Mouse (Mus musculus): Measurements from ENCODE around the gene Osbpl11. TPM values are rescaled to one million over a fixed set of nuclear protein-coding genes. Genes with fewer than 3 reads are reported as not detected.
A peak's percentile ranks its signal among the peaks of the same experiment; 100 is the strongest.
"Not testable (repeated sequence)": the region's sequence is repeated elsewhere in the genome, so short reads cannot be mapped to it uniquely, and the experiment has no call there.

Gene Osbpl11
- polyA plus RNA-seq, 1 experiment, result 10.8 TPM

DNA sequence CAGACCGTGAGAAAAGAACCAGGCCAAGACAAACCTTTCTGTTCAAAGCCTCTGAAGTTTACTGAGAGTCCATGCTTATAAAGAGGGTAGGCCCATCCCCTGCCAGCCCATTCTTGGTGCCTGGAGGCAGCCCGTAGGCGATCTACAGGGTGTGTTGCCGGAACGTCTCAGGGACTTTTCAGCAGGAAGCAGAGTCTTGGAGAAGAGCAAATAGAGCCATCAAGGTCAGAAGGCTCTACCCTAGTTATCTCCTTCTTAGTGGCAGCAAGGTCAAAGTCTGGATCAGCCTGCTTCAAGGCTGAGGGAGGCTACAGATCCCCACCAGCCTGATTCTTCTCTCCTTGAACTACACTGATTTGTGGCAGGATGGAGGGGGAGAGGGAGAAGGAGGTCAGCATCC is 8.0 kb upstream of the Osbpl11 start:
- DNase-seq (ENCODE audit: extremely low spot score in 1 of 2, low spot score in 1 of 2), result not testable (repeated sequence)

DNA sequence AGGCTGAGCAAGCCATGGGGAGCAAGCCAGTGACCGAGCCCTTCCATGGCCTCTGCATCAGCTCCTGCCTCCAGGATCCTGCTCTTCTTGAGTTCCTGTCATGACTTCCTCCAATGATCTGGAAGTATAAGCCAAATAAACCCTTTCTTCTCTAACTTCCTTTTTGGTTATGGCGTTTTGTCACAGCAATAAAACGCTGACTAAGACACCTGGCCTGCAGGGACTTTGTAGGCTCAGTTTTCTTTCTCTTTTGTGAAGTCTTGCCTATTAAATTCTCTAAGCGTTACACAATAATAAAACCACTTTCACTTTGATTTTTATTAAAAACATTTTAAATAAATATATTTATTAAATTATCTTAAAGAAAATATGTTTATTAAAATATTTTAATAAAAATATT is 7.1 kb upstream of the Osbpl11 start:
- DNase-seq (ENCODE audit: extremely low spot score in 1 of 2, low spot score in 1 of 2), result no peak

DNA sequence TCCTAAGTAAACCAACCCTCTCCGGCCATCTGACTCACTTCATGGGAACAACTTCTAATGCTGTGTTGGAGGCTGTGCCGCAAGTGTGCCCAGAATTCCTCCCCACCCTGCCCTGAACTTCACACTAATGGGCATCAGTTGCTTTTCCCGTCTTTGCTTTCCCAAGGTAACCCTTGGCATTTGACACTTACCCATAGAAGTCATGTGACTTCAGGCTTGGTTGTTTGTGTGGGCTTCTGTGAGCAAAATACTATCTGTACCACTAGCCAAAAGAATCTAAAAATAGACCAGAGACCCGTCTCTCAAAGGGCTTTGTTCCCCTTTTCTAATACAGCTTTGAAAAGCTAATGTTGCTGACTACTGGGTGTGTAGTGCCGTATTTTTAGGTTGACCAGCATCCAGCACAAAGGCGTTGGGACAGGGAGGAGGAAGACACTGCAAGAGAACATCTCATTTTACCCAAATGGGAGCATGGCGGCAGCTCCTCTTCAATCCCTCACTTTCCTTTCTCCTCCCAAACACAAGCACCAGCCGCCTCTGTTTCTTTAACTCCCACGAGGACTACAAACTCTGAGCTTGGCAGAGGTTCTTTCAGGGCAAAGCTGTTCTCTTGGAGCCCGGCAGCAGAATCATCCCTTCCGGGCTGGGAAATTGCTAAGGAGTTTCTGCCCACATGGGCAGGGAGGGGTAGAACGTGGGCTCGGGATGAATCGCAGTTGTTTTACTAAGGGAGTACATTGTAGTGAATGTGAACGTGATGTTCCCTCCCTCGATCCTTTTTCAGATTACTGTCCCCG is 6.4 kb upstream of the Osbpl11 start:
- peak; percentile 44 to 81 for DNase-seq (ENCODE audit: extremely low spot score in 1 of 2, low spot score in 1 of 2)

DNA sequence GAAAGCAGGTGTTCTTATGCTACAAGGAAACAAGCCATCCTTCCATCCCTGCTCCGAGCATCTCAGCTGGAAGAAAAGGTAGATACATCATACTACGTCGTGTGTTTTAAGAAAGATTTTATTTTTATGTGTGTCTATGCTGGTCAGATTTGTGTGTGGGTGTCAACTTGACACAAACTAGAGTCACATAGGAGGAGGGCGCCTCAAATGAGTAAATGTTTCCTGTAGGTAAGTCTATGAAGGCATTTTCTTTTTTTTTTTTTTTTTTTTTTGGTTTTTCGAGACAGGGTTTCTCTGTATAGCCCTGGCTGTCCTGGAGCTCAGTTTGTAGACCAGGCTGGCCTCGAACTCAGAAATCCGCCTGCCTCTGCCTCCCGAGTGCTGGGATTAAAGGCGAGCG is 5.6 kb upstream of the Osbpl11 start:
- not testable (repeated sequence) for DNase-seq (ENCODE audit: extremely low spot score in 1 of 2, low spot score in 1 of 2)

DNA sequence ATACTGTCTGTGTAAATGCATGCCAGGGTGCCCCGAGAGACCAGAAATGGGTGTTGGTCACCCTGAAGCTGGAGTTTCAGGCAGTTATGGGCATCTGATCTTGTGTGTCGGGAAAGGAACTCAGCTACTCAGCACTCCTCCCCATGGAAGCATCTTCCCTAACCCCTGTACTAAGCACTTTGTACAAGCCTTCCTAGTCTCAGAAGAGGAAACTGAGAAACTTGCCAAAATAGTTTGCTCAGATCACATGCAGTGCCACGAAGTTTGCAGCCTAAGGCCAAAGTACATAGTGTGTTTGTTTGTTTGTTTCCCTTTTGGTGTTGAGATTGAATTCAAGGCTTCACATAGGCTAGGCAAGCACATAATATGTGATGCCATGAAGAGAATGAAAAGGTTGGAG is 5.0 kb upstream of the Osbpl11 start:
- no peak for DNase-seq (ENCODE audit: extremely low spot score in 1 of 2, low spot score in 1 of 2)

DNA sequence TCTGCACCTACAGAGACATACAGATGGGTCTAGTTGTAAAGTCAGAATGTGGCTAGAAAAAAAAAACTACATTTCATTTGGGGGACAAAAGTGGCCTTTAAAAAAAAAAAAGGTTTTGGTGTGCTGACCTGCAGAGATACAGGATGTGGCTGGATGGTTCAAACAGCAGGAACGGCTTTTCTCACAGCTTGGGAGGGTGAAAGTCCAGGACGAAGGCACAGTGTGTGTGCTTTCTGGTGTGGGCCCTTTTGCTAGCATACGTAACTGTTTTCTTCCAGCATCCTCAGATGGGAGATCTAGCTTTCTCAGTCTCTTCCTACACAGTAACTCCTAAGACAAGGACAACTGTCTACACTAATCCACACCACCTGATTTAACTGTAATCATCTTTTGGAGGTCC is 4.1 kb upstream of the Osbpl11 start:
- no peak for DNase-seq (ENCODE audit: extremely low spot score in 1 of 2, low spot score in 1 of 2)

DNA sequence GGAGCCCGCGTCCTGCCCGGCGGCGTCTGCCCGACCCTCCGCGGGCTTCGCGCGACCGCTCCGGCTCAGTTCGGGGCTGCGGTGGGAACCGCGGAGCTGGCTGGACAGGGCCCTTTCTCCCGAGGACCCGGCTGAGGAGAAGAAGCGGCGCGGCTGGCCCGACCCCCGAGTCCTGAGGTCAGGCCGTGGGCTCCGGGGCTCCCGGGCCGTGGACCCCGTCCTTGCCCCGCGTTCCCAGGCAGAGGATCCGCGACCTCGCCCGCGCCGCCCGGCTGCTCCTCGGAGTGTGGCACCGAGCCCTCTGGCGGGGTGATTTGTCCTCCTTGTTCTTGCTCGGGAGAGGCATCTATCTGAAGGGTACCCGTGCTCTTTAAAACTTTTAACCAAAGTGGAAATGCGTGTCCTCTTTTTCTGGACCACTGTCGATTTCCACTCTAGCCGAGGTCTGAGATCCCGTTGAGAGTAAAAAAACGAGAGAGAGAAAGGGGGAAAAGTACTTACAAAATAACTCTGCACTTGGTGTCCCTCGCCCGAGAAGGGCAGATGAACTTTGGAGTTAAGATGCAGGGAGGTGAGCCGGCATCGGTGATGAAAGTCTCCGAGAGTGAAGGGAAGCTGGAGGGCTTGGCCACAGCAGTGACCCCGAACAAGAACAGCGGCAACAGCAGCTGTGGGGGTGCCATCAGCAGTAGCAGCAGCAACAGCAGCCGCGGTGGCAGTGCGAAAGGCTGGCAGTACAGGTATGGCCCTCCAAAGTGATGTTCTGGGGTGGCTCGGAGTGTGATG is 583 bp downstream of the Osbpl11 start:
- DNase-seq (ENCODE audit: extremely low spot score in 1 of 2, low spot score in 1 of 2), result peak in 1 of 2 experiments; percentile 28

DNA sequence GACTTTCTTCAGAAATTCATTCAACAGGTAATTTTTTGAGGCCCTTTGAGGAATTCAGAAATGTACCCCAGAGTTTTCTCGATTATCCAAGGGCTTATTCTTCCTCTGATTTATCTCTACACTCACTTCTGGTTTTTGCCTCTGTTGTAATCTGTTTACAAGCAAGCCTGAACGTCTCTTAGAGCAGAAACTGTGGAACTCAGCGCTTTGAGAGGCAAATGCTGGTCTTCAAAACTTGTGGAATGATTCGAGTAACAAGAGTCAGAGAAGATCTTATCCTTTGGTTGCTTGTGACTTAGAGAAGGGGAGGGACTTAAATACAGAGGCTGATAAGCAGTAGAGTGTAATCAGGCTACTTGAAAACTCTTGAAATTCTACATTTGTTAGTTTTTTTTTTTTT is 1.3 kb downstream of the Osbpl11 start:
- DNase-seq (ENCODE audit: extremely low spot score in 1 of 2, low spot score in 1 of 2), result no peak

DNA sequence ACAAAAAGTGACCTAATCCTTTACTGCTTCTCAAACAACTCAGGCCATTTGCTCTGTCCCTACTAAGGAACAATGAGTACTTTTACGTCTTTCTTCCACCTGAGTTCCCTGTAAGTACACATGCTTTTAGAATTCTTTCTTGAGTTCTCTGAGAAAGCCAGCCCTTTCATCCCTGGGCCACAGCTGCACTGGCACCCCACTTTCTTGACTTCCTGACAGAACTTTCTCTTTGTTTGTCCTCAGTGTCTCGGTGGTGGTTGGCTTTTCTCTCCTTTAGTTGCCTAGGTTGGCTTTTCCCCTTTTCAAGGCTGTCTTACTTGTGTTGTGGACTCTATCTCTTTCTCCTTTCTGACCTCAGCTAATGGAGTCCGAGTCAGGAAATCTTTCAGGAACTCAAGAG is 3.2 kb downstream of the Osbpl11 start:
- DNase-seq (ENCODE audit: extremely low spot score in 1 of 2, low spot score in 1 of 2), result no peak

DNA sequence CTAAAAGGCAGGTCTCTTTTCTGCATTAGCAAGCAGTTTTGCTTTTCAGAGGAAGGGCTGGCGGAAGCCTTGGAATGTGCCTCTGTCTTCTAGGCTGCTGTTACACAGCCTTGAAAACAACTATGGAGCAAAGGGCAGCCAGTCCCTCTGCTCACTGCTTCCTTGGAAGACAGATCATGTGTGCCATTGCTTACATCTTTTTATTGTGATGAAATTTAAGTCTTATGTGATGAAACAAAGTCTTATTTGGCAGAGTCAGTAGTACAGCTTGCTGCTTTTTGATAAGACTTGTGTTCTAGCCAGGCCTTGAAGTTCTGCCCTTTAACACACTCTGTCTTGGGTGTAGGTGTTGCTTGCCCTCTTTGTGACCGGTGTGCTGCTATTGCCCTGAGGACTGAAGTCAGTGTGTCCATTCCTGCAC is 6.8 kb downstream of the Osbpl11 start:
- no peak for DNase-seq (ENCODE audit: extremely low spot score in 1 of 2, low spot score in 1 of 2)

DNA sequence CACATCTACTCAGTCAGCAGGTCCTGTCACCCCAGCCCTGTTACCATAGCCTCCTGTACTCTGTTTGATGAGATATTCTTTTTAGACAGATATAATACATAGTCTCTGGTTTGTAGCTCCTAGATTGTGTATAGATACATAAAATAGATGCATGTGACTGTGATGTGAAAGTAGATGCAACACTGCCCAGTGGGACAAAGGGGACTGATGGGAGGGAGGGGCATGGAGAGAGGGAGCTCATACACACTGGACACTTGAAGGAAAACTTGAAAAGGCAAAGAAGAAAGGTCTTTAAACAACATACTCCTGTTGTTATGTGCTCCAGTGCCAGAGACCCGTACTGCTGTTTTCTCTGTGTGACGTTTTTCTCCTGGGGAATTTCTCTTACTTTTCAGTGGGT is 7.4 kb downstream of the Osbpl11 start:
- no peak for DNase-seq (ENCODE audit: extremely low spot score in 1 of 2, low spot score in 1 of 2)

DNA sequence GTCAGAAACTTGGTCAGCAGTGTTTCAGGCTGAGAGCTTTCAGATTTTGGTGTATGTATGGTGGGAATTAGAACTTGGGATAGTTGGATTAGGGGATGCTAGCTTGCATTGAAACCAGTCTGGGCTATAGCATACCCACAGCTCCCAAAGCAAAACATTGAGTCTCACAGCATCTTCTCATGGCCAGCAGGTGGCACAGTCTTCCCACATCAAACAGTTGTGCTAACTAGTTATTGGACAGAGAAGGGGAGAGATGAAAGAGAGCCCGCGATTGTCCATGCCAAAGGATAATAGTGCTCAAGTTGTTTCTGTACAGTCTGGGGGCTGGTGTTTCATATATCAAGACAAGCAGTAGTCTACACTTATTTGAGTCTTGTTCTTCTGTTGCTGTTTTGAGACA is 8.8 kb downstream of the Osbpl11 start:
- peak in 1 of 2 experiments; percentile 71 for DNase-seq (ENCODE audit: extremely low spot score in 1 of 2, low spot score in 1 of 2)

DNA sequence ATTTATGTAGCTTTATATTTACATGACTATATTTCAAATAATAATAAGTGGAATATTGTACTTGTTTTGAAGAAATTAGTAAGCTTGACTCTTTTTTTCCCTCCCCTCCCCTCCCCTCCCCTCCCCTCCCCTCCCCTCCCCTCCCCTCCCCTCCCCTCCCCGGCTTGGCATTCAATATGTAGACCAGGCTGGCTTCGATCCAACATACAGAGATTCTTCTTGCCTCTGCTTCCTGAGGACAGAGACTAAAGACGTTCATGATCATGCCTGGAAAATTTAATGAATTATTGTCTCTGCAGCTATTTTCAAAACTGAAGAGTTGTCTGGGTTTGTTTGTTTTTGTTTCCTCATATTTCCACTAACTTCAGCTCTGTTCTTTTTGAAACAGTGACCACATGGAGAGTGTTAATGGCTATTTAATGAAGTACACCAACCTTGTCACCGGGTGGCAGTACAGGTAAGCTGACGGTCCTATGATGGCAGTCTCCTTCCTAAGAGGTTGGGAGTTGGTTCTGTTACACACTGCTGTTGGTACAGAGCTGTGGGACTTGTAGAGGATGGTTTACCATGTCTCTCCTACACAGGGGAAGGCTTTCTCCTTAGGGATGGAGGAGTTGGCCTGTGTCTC is 10.9 kb downstream of the Osbpl11 start:
- DNase-seq (ENCODE audit: extremely low spot score in 1 of 2, low spot score in 1 of 2), result no peak

DNA sequence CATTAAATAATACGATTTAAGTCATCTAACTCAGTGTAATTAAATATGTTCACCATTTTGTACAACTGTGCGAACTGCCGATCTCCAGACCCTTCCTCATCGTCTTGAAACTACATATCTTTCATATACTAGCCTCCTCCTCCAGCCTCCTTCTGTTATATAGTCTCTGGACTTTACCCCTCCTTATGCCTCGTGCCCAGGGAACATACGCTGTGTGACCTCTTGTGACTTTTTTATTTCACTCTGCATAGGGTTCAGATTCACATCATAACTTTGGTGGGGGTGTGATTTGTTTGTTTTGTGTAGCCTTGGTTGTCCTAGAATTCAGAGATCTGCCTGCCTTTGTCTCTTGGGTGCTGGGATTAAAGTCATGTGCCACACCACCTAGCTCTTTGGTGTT is 11.7 kb downstream of the Osbpl11 start:
- DNase-seq (ENCODE audit: extremely low spot score in 1 of 2, low spot score in 1 of 2), result no peak

DNA sequence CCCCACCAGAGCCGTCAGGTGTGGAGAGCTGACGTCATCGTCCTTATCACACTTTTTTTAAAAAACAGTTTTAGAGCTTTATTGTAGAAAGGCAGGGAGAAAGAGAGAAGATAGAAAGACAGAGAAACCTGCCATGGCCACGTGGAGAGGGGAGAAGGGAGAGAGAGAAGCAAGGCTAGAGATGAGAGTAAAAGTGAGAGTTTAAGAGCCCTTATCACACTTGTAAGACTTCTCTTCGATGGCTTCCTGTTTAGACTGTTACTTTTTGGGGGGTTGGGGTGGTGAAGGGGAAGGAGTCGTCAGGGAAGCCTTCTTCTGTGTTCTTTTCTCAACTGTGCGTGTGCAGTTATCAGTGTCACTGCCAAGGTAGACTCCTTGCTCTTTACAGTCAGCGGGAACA is 15.7 kb downstream of the Osbpl11 start:
- DNase-seq (ENCODE audit: extremely low spot score in 1 of 2, low spot score in 1 of 2), result no peak

DNA sequence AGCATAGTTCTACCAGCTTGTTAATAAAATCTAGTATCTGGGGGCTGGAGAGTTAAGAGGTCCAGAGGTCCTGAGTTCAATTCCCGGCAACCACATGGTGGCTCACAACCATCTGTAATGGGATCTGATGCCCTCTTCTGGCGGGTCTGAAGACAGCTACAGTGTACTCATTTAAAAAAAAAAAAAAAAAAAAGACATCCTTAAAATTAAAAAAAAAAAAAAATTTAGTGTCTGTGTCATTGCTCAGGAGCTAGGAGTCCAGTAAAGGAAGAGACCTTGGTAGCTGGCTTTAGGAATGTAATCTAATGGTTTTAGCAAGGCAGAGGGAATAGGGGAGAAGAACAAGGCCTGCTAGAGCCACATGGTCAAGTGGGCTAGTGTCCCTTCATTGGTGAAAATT is 25.9 kb downstream of the Osbpl11 start:
- no peak for DNase-seq (ENCODE audit: extremely low spot score in 1 of 2, low spot score in 1 of 2)

DNA sequence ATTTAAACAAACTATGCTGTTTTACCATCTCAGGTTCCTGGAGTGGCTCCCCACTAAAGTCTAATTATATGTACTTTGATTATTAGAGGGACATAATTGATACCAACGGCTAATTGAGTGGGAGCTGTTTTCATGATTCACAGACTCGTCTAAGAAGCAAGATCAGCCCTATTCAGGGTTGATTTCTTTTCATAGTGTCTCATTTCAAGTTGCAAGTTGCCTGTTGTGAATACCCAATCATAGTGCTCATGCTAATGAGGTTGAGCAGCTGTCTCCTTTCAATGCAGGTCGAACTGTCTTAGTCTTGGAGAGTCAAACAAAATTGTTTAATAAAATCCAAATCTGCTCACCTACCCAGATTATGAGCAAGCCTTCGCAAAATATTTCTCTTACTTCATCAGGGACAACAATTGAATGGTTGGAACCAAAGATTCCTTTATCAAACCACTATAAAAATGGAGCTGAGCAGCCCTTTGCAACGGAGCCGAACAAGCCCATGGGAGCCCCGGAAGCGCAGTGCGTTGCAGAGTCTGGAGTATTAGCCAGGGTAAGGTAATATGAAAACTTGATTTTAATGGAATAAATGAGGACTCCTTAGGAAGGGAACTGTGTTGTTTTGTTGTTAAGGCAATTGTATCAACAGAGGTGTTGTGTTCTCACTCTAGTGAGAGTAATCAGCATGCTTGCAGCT is 31.6 kb downstream of the Osbpl11 start:
- DNase-seq (ENCODE audit: extremely low spot score in 1 of 2, low spot score in 1 of 2), result no peak

DNA sequence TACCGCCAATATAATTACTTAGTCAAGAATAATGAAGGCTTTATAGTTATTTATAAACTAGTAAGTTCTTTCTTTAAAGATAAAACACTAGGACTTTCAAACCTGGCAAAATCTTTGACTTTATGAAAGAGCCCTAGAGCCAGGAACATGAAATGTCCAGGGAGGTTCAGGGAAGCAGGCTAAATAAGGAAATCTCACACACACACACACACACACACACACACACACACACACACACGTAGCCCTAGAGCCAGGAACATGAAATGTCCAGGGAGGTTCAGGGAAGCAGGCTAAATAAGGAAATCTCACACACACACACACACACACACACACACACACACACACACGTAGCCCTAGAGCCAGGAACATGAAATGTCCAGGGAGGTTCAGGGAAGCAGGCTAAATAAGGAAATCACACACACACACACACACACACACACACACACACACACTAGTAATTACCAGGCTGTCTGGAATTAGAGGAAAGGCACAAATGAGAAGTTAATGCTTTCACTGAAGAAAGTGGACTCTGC is 32.7 kb downstream of the Osbpl11 start:
- not testable (repeated sequence) for DNase-seq (ENCODE audit: extremely low spot score in 1 of 2, low spot score in 1 of 2)

DNA sequence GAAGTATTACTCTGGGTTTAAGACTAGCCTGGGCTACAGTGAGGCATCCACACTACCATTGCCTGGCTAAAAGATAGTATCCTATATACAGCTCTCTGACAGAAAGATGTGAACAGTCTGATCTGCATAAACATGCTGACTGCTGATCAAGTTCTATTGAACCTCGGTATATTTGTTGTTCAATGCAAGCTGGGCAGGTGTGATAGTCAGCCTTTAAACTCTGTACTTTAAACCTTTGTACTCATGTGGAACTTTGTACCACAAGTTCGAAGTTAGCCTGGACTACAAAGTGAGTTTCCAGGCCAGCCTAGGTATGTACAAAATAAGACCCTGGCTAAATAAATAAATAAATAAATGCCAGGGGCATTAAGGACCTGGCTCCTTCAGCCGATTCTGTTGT is 37.6 kb downstream of the Osbpl11 start:
- DNase-seq (ENCODE audit: extremely low spot score in 1 of 2, low spot score in 1 of 2), result no peak

DNA sequence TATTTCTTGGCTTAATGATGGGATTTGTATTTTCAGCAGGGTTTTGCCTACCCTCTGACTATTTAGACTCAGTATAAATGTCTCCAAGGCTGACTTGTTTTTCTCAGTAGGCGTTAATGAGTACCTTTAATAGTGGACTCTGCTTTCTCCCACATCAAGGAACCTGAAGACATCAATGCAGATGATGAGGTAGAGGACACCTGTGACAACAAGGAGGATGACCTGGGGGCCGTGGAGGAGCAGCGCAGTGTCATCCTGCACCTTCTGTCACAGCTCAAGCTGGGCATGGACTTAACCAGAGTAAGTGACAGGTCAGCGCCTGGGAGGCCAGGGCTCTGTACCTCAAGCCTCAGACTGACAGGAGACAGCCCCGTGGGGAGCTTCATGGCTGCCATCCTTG is 39.5 kb downstream of the Osbpl11 start:
- DNase-seq (ENCODE audit: extremely low spot score in 1 of 2, low spot score in 1 of 2), result no peak

DNA sequence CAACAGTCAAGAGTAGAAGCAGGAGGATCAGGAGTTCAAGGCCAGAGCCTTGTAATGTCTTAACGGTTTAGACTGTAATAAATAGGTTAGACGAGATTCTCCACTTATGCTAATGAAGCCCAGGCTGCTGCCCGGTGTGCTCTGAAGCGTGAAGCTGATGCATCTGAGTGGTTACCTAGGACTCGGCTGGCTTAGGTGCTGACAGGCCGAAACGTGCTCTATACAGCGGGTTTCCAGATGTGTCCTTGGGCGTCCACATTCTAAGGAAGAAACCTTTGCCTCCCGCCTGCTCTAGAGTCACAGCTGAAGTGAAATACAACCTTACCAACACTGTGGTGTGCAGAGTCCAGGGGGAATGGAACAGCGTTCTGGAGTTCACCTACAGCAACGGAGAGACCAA is 49.3 kb downstream of the Osbpl11 start:
- no peak for DNase-seq (ENCODE audit: extremely low spot score in 1 of 2, low spot score in 1 of 2)
